Mouse (Mus musculus) hematopoietic stem cell, adult 5-6 weeks (primary cell): Measurements from ENCODE around the gene Reep6. TPM values are rescaled to one million over a fixed set of nuclear protein-coding genes. Genes with fewer than 3 reads are reported as not detected.

Experiments used
- ATAC-seq, 2 experiments: fragments of 125-278 bp in 1 of 2; replicated peaks in 1 of 2; 2 replicates each; pipeline ENCODE4 v1.8.0; 2016 to 2017; ENCODE audit warnings: inconsistent platforms in 2 of 2, mild to moderate bottlenecking in 2 of 2, moderate number of reproducible peaks in 2 of 2, low read depth in 1 of 2, moderate TSS enrichment in 1 of 2; ENCODE audit not compliant: low FRiP score in 2 of 2, poor library complexity in 2 of 2, severe bottlenecking in 2 of 2, insufficient read depth in 1 of 2, low TSS enrichment in 1 of 2
- total RNA-seq: library from RNA; stranded (forward); fragments of 172-1452, 232-1000 nt; gene quantifications from 2 replicates; pipeline ENCODE4 v1.2.3, GENCODE M21; 2017

The Reep6 gene
- total RNA-seq, 1 experiment from 2014 or later = 2.9 TPM

DNA sequence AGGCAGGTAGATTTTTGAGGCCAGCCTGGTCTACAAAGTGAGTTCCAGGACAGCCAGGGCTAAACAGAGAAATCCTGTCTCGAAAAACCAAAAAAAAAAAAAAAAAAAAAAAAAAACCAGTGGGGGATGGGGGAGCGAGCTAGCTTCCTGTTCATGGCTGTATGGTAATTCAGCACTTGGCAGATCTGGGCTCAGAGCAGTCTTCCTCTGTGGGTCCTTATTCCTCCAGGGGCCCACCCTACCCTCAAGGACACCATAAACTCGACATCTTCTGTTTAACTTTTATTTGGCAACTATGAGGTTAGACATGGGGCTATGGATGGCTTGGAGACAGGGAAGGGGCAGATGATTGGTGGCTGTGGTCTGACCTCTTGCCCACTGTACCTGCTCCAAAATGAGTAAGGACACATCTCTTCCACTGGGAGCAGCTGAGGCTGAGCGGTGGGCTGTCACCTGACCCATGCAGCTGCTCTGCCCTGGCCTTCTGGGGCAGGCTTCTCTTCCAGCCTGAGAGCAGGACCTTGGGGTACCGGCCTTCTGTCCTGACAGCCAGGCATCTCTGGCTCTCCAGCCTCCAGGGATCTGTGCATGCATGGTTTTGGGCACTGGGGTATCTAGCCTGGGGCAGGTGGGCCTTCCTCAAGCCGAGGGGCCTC is 8.6 kb upstream of the Reep6 start:
- no peak for ATAC-seq

DNA sequence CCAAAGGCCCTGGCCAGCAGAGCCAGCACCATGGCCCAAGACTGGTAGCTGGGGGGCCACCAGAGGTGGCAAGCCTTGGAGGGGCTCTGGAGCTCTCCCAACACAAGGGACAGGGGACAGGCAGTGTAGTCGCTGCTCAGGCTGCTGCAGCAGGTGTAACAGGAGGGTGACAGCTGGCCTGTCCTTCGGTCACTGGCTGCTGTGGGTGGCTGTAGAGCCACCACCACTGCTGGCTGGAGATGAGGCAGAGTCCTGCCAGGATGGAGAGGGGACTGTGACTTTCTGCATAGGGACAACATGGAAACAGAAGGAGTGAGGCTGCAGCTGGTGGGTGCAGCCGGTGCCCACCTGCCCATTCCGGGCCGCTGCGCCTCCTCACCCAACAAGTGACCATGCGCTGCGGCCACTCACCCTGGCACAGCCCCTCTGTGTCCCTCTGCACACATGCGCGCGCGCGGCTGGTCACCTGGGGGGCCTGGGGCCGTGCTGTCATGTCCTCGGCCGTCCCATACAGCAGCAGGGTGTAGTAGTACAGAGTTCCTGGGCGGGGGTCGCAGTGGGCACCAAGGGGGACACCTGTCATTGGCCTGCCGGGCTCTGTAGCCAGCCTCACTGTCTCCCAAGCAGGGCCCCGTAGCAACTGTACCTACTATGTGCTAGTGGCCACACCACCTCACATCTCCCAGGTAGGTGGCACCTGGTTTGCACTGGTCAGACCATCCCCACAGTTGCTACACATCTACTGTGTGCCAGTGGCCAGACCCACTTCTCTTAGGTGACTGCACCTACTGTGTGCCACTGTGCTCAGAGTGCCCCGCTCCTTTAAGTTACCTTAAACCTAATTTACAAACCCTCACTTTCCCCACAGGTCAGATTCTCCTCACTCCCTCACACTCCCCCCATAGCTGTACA is 7.8 kb upstream of the Reep6 start:
- ATAC-seq = no peak

DNA sequence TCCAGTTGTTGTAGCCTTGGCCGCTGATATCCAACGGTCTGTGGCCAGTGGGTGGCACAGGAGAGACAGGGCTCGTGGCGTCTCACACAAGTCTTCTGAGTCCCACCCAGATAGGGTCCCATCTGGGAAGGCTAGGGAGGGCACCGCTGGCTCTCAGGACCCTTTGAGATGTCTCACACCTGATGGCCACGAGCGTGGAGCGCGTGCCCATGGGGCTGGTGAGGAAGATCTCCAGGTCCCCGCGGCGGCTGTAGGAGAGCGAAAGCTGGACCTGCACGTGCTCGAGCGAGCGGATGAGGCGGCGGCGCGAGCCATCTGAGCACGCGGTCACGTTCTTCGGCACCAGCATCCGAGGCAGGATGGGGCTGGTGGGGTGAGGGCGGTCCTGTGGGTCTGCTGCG is 6.9 kb upstream of the Reep6 start:
- peak in 1 of 2 experiments; percentile 25; a peak in 1 of 4 replicates for ATAC-seq

DNA sequence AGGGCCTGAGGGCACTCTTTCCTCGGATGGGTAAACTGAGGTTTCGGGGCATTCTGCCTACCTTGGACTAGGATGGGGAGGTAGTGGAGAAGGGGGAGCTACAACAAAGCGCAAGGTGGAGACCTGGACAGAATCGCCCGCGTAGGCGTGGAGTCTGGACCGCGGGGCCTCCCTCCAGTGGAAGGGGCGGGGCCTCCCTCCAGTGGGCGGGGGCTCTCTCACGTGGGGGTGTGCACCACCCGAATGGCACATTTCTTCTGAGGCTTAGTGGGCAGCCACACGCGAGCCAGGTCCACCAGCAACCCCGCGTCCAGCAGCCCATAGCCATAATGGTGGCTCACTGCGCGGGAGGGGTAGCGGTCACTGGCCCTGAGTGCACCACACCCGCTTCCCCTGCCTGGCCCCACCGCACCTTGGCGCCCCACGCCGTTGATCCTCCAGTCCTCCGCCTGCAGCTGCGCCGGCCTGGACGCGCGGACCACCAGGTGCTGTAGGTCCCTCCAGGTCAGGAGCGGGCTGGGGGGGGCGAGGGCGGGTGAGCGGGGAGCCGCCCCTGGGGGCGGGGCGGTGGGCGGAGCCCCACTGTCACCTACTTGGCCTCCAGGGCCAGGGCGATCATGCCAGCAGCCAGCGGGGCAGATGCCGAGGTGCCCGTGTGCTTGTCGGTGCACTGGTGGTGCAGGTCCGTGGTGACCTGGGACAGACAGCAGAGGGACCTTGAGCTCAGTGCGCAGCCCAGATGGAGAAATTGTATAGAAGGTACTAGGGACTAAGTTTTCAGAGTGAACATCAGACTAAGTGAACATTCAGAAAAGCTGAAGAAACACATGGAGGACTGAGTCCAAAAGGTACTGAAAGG is 6.3 kb upstream of the Reep6 start:
- peak; percentile 34 to 41; a peak in 3 of 4 replicates for ATAC-seq

DNA sequence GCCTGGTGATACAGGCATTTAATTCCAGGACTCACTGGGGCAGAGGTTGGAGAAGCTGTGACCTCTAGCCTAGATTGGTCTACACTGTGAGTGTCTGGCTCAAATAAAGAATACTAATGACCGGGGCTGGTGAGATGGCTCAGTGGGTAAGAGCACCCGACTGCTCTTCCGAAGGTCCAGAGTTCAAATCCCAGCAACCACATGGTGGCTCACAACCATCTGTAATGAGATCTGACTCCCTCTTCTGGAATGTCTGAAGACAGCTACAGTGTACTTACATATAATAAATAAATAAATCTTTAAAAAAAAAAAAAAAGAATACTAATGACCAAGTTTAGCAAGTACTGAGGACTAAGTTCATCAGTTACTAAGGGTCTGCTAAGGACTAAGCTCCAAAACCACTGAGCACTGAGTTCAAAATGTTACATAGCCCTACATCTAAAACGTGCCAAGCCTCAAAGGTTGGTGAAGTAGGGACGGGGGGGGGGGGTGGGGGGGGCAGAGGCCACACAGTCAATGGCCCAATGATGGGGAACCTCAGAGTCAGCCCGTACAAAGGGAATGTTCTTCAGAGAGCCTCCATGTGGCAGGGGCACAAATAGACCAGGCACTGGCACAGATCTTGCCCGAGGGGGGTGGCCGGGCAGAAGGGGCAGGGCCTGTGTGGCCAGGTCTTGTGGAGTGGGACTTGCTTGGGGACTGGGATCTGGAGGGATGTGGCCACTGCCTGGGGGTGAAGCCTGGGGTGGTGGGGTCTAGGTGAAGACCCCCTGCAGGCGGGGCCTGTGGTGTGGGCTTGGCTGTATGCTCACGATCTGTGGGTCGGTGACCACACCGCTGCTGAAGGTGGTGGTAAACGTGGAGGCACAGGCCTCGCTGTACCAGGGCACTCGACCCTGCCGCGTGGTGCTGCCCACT is 5.4 kb upstream of the Reep6 start:
- no peak for ATAC-seq

DNA sequence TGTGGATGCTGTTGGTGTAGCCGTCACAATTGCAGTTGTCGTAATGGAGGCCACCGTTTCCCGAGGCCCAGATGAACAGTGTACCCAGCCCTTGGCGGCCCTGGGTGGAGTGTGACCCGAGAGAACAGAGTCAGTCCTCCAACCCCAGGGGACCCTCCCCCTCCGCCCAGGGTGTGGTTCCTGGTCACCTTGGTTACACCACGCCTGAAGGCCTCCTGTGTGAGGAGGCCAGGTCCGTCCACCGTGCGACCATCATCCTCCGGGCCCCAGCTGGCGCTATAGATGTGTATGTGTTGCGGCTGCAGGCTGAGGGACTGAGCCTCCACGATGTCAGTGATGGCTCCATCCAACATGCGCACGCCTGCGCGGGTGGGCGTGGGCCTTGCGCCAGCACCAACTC is 4.7 kb upstream of the Reep6 start:
- no peak for ATAC-seq

DNA sequence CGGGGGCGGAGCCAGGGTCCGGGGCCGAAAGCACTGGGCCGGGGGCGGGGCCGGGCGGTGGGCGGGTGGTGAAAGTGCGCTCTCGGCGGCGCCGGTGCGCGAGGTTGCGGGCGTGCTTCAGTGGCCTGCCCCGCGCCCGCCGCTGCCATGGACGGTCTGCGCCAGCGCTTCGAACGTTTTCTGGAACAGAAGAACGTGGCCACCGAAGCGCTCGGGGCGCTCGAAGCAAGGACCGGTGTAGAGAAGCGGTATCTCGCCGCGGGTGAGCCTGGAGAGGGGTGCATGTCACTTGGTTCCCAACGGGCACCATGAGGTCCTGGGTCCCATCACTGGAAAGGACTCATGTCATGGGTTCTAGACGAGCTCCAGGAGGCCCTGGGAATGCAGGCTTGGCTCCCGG is 331 bp downstream of the Reep6 start:
- no peak; a peak in 1 of 4 replicates for ATAC-seq

DNA sequence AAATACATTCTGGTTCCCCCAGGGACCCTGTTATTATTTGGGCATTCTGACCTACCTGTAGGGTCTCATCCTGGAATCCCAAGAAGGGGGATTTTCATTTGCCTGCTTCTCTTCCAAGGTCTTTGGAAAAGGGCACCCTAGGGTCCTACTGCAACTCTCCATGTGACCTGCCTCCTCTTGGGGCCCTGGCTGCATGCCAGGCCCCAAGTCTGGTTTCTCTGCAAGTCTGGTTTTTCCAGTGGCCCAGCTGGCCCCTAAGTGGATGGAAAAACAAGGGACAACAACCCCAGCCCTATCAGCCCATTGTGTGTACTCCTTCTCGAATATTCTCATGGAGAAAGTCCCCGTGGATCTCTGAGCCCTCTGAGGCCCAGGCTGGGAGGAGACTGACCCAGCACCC is 1.1 kb downstream of the Reep6 start:
- no peak for ATAC-seq

DNA sequence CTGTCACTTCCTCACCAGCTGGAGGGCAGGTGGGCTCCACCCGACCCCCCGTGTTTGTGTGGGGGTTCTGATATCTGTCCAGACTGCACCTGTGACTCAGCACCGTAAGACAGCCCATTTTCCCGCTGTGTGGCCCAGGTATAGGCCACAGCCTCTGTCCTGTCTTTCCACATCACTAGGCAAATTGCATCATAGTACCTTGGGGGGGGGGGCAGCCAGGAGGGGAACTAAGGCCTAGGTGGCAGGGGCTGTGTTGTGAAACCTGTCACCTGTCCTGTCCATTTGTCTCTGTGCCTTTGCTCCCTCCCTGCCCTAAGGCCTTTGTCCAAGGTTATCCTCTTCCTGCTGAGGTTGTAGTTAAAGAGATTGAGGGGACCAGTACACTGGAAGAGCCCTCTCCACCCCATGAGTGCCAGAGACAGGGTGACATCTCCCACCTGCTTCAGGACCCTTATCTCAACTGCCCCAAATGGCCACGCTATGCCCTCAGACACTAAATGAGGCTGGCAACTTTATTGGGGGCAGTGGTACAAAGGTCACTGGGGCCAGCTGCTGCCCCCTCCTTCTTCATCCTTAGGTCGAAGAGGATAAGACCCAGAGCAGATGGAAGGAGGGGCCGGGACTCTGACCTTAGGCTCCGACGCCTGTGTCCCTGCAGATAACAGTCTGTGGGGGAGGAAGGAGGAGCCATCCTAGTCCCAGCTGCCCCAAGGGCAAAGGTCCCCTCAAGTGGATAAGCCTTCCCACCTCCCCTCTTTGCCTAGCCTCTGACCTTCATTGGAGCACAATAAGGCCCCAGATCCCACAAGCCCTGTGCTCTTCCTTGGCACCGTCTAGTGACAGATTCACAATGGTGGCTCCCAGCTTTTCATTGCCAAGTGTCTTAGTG is 2.1 kb downstream of the Reep6 start:
- no peak for ATAC-seq

DNA sequence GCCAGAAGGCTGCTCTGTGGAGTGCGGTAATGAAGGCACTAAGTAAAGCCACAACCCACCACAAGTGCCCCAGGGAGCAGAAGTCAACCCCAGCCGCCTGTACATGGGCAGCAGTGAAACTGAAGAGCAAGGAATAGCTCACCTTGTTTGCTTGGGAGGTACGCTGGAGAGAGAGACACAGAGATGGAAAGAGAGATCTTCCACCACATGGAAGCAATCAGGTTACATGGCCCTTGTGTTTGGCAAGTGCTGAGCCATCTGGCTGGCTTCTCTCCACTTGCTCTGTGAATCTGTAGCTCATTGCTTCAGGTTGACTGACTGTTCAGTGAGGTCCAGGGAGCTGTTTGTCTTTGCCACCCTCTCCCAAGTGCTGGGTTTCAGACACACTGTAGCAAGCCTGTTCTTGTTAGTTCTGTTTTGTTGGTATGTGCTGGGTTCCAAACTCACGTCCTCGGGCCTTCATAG is 2.8 kb downstream of the Reep6 start:
- no peak for ATAC-seq

DNA sequence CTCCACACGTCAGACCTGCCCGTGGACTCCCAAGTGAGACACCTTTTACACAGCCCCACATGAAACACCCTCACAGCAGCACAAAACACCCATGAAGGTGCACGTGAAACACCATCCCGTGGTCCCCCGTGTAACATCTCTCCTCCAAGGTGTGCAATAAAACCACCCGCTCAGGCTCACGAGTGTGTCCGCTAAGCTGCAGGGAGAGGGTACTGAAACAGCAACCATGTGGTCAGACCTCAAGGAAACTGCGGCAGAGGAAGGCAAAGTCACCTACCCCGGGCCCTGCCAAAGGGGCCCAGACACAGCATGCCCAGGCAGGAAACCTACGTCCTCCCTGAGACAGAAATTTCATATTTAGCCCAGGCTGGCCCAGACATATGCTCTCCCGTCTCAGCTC is 6.5 kb downstream of the Reep6 start:
- ATAC-seq = no peak

DNA sequence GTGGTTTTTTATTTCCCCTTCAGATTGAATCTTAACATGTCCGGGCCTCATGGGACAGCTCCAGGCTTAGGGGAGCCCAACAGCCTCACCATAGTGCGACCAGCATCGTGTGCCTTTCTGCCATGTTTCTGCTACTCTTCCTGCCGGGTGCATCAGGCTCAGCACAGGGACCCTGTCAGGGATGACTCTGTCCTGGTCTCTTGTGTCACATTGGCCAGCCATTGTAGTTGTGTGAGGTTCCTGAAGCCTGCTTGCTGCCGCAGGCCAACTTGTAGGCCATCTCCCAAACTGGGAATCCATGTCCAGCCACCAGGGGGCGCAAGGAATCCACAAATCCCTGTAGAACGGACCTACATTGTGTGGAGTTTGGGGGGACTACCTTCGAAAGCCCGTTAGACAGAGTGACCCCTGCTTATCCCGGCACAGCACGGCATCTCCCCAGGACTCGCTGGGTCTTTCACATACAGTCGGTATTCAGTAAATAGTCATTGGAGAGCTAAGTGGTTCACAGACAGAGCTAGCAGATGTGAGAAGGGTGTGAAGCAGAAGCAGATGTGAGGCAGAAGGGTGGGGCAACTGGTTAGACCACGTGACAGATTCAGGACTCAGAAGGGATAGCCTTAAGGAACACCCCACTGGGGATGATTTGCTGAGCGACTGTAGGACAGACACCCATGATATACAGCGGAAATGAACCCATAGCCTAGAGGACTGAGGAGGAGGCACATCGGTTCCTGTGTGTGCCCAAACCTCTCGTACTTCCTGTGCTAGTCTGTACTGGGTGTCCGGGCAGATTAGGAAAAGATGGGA is 10.4 kb downstream of the Reep6 start:
- peak; percentile 49 to 58; a peak in 3 of 4 replicates for ATAC-seq

DNA sequence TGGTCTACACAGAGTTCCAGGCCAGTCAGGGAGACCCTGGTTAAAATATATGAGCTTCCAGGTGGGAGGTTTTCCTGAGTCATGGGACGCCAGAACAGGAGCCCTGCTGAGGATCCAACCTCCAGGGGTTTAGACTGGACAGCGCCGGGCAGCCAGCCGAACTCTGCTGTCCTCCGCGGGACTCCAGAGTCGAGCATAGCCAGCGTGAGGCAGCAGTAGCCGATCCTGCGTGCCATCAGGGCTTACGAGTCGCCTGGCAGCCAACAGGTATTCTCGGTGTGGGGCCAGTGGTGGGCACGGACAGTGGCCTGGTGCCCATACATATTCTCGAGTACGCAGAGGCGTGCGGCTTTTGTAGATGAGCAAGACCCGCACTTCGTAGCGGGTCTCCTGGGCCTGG is 11.3 kb downstream of the Reep6 start:
- no peak for ATAC-seq

DNA sequence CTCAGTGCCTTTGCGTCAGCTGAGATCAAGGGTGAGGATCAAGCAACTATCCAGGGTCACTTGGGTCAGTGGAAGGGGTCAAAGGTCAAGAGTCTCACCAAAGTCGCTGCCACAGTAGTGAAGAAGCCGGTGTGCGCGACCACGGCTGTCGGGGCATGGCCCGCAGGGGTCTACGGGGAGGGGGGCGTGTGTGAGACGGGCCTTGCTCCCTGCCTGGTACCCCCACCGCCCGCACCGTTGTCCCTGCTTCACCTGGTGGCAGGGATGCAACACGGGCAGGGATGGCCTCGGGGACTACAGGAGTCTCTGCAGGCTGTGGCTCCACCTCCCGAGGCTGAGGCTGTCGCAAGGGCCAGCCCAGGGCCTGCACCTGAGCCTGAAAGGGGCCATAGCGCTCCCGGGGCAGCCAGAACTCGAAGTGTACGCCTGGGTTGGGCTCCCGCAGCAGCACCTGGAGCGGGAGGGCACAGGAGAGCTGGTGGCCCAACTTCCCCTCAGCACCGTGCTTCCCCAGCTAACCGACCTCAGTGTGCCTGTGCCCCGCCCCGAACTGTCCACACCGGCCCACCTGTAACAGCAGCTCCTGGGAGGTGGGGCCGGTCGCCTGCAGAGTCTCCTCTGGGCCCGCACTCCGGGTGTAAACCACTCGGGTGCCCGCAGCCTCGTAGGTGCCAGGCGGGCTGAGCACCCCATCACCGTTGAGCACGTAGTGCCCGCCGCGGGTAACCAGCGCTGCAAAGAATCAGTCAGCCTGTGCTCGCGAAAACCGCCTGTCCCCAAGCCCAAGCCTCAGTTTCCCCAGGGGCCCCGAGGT is 11.9 kb downstream of the Reep6 start:
- ATAC-seq = peak in 1 of 2 experiments; percentile 18; a peak in 1 of 4 replicates
